Mouse (Mus musculus) neural tube, embryonic 15.5 days (tissue): ENCODE data around the gene Ankrd55. TPM values are rescaled to one million over a fixed set of nuclear protein-coding genes. Genes with fewer than 3 reads are reported as not detected.
A peak's percentile ranks its signal among the peaks of the same experiment; 100 is the strongest.

Experiments used
- ATAC-seq: fragments of 200-750 bp; cut with Nextera tagmentation; 2 replicates; pipeline ENCODE4 v1.8.0; 2017; ENCODE audit warnings: mild to moderate bottlenecking, moderate TSS enrichment, moderate library complexity; ENCODE audit not compliant: low FRiP score
- H3K27ac ChIP-seq: fragments of 300-500 bp; sonication (generic); replicated peaks from 2 replicates; pipeline ENCODE4 v1.5.1; 2015; ENCODE audit warnings: mild to moderate bottlenecking, inconsistent platforms
- H3K27me3 ChIP-seq: fragments of 300-500 bp; sonication (generic); replicated peaks from 2 replicates; pipeline ENCODE4 v1.6.1; 2015; ENCODE audit warnings: inconsistent platforms
- H3K36me3 ChIP-seq: fragments of 300-500 bp; sonication (generic); 2 replicates; pipeline ENCODE4 v1.6.1; 2015; ENCODE audit warnings: inconsistent platforms
- H3K4me1 ChIP-seq: fragments of 300-500 bp; sonication (generic); 2 replicates; pipeline ENCODE4 v1.6.1; 2015; ENCODE audit warnings: inconsistent platforms
- H3K4me2 ChIP-seq: fragments of 300-500 bp; sonication (generic); 2 replicates; pipeline ENCODE4 v1.6.1; 2015; ENCODE audit warnings: inconsistent platforms, mild to moderate bottlenecking, moderate library complexity
- H3K4me3 ChIP-seq: fragments of 300-500 bp; sonication (generic); replicated peaks from 2 replicates; pipeline ENCODE4 v1.5.1; 2015; ENCODE audit warnings: mild to moderate bottlenecking, inconsistent platforms
- H3K9ac ChIP-seq: fragments of 300-500 bp; sonication (generic); replicated peaks from 2 replicates; pipeline ENCODE4 v1.6.1; 2015; ENCODE audit warnings: mild to moderate bottlenecking, inconsistent platforms
- H3K9me3 ChIP-seq: fragments of 300-500 bp; sonication (generic); replicated peaks from 2 replicates; pipeline ENCODE4 v1.6.1; 2016; ENCODE audit warnings: inconsistent platforms
- WGBS: fragments of 180-500 bp; shearing (Covaris S2); methylation state at CpG from one replicate; pipeline ENCODE4 v1.1.7; 2015; ENCODE audit warnings: mixed read lengths; 5-methylcytosine and 5-hydroxymethylcytosine counted together
- polyA plus RNA-seq: library from polyadenylated mRNA; unstranded; fragments of >200 nt; fragmentation: Nextera tagmentation; extraction: Ambion mirVana; gene quantifications from 2 replicates; pipeline ENCODE4 v1.2.1, GENCODE M21; 2015

Gene Ankrd55
- polyA plus RNA-seq, result 10.2 and 12.3 TPM in 2 replicates

DNA sequence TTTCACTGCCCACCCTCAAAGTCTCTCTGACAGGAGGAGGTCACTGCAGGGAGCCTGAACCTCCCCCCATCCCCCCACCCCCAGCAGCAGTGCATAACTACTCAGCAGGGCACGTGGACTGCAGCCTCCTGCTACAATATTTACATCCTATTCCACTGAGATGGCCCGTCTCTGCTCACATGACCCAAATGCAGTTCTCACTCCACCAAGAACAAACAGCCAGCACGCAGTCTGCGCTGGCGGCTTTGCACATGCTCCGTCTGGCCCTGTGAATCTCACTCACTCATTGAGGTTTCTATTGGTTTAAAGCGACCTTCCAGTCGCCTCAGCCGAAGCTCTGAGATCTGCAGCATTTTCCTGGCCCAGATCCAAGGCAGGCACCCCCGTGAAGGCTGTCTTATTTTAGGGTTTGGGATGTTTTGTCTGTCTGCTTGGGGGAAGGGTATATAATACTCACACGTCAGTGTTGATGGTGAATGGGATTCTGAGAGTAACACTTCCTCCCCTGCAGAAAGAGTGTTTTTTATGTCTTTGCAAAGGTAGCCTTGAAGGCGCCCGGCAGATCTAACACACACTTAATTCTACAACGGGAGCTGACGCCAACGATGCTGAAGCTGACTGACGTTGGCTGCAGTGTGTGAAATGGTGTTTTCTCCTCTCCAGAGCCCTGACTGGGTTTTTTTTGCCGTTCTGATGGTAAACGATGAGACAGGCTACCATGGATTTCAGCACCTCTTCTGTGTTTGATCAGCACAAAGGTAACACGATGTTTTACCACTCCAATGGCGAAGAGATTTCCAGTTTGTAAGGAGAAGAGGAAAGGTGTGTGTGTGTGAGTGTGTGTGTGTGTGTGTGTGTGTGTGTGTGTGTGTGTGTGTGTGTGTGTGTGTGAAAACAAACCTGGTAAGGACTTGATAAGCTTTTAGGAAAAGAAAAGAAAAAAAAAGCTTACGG is at the start of gene Ankrd55:
Ankrd55 (plus strand) TSS at position 227 of the 954 bp plus-strand sequence.
- H3K9me3 ChIP-seq, result no peaks in the 10 kb centered on the region
- peak within 1 kb of the TSS; percentile 88 for H3K27ac ChIP-seq
- 14% methylated on average over 22 of the region's 22 CpGs for WGBS
- peak within 1 kb of the TSS; percentile 61 for H3K4me2 ChIP-seq
- H3K36me3 ChIP-seq, result no peaks in the 10 kb centered on the region
- H3K4me3 ChIP-seq, result peak within 1 kb of the TSS; percentile 44
- peaks cover 30% of the 10 kb centered on the region for H3K4me1 ChIP-seq
- H3K9ac ChIP-seq, result peak within 1 kb of the TSS; percentile 53
- no peaks in the 10 kb centered on the region for H3K27me3 ChIP-seq
- ATAC-seq, result peak; percentile 95

- 0 out of 2 replicates have a peak, but pooled peaks cover 3% of the 10 kb centered on the region for H3K27me3 ChIP-seq
- H3K27ac ChIP-seq, result no peak overlapping the region
- 92% methylated on average over 2 of the region's 2 CpGs for WGBS
- H3K4me2 ChIP-seq, result no peak overlapping the region
- H3K4me1 ChIP-seq, result no peaks in the 10 kb centered on the region
- H3K4me3 ChIP-seq, result no peak overlapping the region
- H3K9me3 ChIP-seq, result no peaks in the 10 kb centered on the region
- no peak for ATAC-seq
- H3K9ac ChIP-seq, result no peak overlapping the region
- H3K36me3 ChIP-seq, result no peaks in the 10 kb centered on the region
Observed at GRCm38 (mm10) chr13:112239239-112239638, 49.0 kb upstream of the Ankrd55 start.

DNA sequence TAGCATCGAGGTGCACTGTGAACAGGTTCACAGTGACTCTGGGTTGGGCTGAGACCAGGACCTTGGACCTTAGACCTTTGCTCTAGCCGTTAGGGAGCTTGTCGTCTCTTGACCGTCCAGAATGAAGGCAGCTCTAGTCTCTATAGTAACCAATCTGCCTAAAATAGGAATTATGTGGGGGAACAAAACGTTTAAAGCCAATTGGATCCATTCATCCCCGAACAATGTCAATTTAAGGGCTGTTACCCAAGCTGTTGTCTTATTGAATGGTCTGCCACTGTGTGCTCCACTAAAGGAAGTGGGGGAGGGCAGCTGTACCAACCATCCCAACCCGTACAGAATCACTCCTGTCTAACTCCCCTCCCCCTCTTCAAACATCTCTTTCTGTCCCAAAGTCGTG is 46.8 kb upstream of the Ankrd55 start:
- 11% methylated on average over 8 of the region's 8 CpGs for WGBS
- H3K4me1 ChIP-seq, result no peaks in the 10 kb centered on the region
- H3K36me3 ChIP-seq, result no peaks in the 10 kb centered on the region
- H3K4me2 ChIP-seq, result no peak overlapping the region
- no peak overlapping the region for H3K9ac ChIP-seq
- no peak for ATAC-seq
- H3K9me3 ChIP-seq, result 0 out of 2 replicates have a peak, but pooled peaks cover 5% of the 10 kb centered on the region
- H3K27me3 ChIP-seq, result 0 out of 2 replicates have a peak, but pooled peaks cover 3% of the 10 kb centered on the region
- no peak overlapping the region for H3K27ac ChIP-seq
- no peak overlapping the region for H3K4me3 ChIP-seq

- 78% methylated on average over 5 of the region's 5 CpGs for WGBS
- 0 out of 2 replicates have a peak, but pooled peaks cover 12% of the 10 kb centered on the region for H3K9me3 ChIP-seq
- H3K9ac ChIP-seq, result no peak overlapping the region
- H3K4me1 ChIP-seq, result no peaks in the 10 kb centered on the region
- no peak overlapping the region for H3K4me2 ChIP-seq
- no peaks in the 10 kb centered on the region for H3K36me3 ChIP-seq
- no peak for ATAC-seq
- no peak overlapping the region for H3K27ac ChIP-seq
- no peaks in the 10 kb centered on the region for H3K27me3 ChIP-seq
- H3K4me3 ChIP-seq, result no peak overlapping the region
Observed at GRCm38 (mm10) chr13:112245131-112245530, 43.1 kb upstream of the Ankrd55 start.

DNA sequence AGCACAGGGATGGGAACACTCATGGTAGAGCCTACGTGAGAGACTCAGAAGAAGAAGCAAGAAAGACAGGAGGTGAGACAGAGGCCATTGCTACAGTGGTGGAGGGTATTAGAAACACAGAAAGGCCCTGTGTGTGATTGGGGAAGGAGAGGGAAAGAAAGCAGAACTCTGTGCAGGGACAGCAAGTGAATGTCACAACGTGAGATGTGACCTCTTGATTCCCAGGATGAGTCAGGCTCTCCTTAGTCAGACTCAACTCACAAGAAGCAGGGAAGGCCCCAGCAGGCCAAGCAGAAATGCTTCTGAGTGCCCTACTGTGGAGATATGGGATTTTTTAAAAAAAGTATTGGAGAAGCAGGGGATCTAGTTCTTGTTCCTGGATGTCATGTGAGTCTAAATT is 36.8 kb upstream of the Ankrd55 start:
- H3K4me2 ChIP-seq, result no peak overlapping the region
- 0 out of 2 replicates have a peak, but pooled peaks cover 7% of the 10 kb centered on the region for H3K9me3 ChIP-seq
- no peak for ATAC-seq
- 94% methylated on average over 2 of the region's 2 CpGs for WGBS
- H3K27me3 ChIP-seq, result no peaks in the 10 kb centered on the region
- H3K36me3 ChIP-seq, result no peaks in the 10 kb centered on the region
- 0 out of 2 replicates have a peak, but pooled peaks cover 4% of the 10 kb centered on the region for H3K4me1 ChIP-seq
- no peak overlapping the region for H3K4me3 ChIP-seq
- no peak overlapping the region for H3K27ac ChIP-seq
- H3K9ac ChIP-seq, result no peak overlapping the region

GRCm38 (mm10) chr13:112252012-112252411 is 36.2 kb upstream of the Ankrd55 start:
- no peak overlapping the region for H3K9ac ChIP-seq
- no peak overlapping the region for H3K4me3 ChIP-seq
- no peaks in the 10 kb centered on the region for H3K27me3 ChIP-seq
- 0 out of 2 replicates have a peak, but pooled peaks cover 4% of the 10 kb centered on the region for H3K9me3 ChIP-seq
- WGBS, result 86% methylated on average over 3 of the region's 3 CpGs
- no peaks in the 10 kb centered on the region for H3K36me3 ChIP-seq
- no peak overlapping the region for H3K27ac ChIP-seq
- no peak for ATAC-seq
- no peak overlapping the region for H3K4me2 ChIP-seq
- 0 out of 2 replicates have a peak, but pooled peaks cover 4% of the 10 kb centered on the region for H3K4me1 ChIP-seq

DNA sequence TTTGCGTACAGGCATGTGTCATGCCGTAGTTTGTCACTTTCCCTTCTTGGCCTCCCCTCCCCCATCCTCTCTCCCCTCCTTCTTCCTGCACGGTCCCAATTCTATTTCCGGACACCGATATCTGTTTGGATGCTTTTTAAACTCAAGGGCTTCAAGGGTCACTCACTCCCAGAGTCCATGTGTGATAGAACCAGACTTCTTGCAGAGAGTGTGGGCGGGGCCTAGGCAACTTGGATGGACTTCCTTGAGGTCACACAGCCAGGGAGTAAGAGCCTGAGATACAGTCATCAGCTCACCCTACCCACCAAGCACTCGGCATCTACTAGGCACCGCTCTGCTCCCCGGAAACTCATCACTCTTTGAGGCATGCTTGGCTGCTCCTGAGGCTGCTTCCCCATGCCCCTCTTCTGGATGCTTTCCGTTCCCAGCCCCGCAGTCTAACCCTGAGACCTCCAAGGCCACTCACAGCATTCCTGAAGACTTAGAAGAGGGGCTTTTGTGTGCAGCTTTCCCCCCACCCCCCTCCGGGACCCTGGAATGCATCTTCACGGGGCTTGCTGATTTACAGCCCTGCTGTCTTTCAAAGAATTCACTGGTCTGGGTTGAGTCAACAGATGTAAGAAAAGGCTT is 35.1 kb upstream of the Ankrd55 start:
- Histone ChIP-seq H3K4me1 (0 out of 2 replicates have a peak, but pooled peaks cover 4% of the 10 kb centered on the region), H3K27me3 (no peaks in the 10 kb centered on the region), H3K9me3 (0 out of 2 replicates have a peak, but pooled peaks cover 4% of the 10 kb centered on the region), H3K9ac (no peak overlapping the region), H3K4me2 (no peak overlapping the region), H3K36me3 (no peaks in the 10 kb centered on the region), H3K27ac (no peak overlapping the region), H3K4me3 (no peak overlapping the region)
- no peak; the same call in 1 of the 2 replicates for ATAC-seq
- 29% methylated on average over 13 of the region's 13 CpGs for WGBS

GRCm38 (mm10) chr13:112254116-112254515 is 34.1 kb upstream of the Ankrd55 start:
- no peak overlapping the region for H3K4me2 ChIP-seq
- ATAC-seq, result no peak
- WGBS, result 81% methylated on average over 8 of the region's 8 CpGs
- H3K27me3 ChIP-seq, result no peaks in the 10 kb centered on the region
- no peak overlapping the region for H3K9ac ChIP-seq
- 0 out of 2 replicates have a peak, but pooled peaks cover 4% of the 10 kb centered on the region for H3K4me1 ChIP-seq
- H3K9me3 ChIP-seq, result 0 out of 2 replicates have a peak, but pooled peaks cover 4% of the 10 kb centered on the region
- no peak overlapping the region for H3K27ac ChIP-seq
- no peaks in the 10 kb centered on the region for H3K36me3 ChIP-seq
- H3K4me3 ChIP-seq, result no peak overlapping the region

DNA sequence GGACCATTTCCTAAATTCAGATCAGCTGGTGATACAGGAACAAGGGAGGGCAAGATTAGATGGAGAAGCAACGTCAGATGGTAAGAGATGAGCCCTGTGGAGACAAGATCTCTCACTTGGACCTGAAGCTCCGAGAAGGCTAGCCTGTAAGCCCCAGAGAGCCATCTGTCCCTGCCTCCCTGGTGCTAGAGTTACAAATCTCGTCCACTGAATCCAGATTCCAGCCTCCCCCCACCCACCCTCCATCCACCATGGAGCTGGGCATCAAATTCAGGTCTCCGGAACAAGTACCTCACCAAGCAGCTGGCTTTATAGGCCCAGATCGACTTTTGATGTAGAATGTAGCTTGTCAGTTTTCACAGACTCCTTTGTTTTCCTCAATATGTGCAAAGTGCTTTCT is 32.4 kb upstream of the Ankrd55 start:
- Histone ChIP-seq H3K9me3 (no peaks in the 10 kb centered on the region), H3K27ac (no peak overlapping the region), H3K27me3 (no peaks in the 10 kb centered on the region), H3K36me3 (no peaks in the 10 kb centered on the region), H3K9ac (no peak overlapping the region), H3K4me1 (0 out of 2 replicates have a peak, but pooled peaks cover 4% of the 10 kb centered on the region), H3K4me3 (no peak overlapping the region), H3K4me2 (no peak overlapping the region)
- no peak for ATAC-seq
- 70% methylated on average over 5 of the region's 5 CpGs for WGBS

DNA sequence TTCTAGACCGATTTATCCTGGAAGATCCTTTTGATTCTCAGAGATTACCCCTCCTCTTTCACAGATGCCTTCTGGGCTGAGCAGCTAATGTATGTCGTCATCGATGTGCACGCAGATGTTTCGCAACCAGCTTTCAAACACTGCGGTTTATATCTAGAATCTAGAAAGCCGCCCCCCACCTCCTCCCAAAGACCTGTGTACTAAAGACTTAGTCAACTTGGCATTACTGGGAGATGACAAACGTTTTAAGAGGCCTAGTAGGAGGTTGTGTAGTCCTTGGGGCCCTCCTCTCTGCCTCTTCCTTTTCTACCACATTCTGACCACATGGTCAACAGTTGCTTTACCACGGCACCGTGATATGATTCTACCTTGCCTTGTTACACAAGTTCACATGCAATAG is 29.8 kb upstream of the Ankrd55 start:
- WGBS, result 89% methylated on average over 10 of the region's 10 CpGs
- H3K4me2 ChIP-seq, result no peak overlapping the region
- H3K36me3 ChIP-seq, result no peaks in the 10 kb centered on the region
- ATAC-seq, result no peak
- H3K27ac ChIP-seq, result no peak overlapping the region
- H3K9me3 ChIP-seq, result no peaks in the 10 kb centered on the region
- H3K9ac ChIP-seq, result no peak overlapping the region
- no peaks in the 10 kb centered on the region for H3K4me1 ChIP-seq
- no peaks in the 10 kb centered on the region for H3K27me3 ChIP-seq
- H3K4me3 ChIP-seq, result no peak overlapping the region

DNA sequence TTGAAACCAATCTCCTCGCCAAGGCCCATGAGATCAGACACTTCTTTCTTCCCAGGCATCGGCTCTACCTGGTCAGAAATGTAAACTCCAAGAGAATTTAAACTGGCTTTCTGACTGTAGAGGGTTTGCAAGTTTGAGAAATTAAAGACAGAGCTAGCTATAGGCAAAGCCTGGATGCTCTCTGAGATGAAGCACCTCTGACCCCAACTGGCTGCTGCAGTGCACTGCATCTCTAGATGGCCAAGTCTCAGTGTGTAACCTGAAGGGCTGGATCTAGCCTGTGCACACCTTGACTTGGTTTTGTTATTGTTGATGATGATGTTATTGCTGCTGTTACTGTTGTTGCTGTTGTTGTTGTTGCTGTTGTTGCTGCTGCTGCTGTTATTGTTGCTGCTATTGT is 28.9 kb upstream of the Ankrd55 start:
- no peaks in the 10 kb centered on the region for H3K36me3 ChIP-seq
- no peak overlapping the region for H3K4me2 ChIP-seq
- WGBS, result 50% methylated on average over 2 of the region's 2 CpGs
- no peak overlapping the region for H3K9ac ChIP-seq
- no peaks in the 10 kb centered on the region for H3K27me3 ChIP-seq
- no peaks in the 10 kb centered on the region for H3K4me1 ChIP-seq
- no peak overlapping the region for H3K4me3 ChIP-seq
- peak; percentile 92 for ATAC-seq
- no peak overlapping the region for H3K27ac ChIP-seq
- H3K9me3 ChIP-seq, result no peaks in the 10 kb centered on the region
